Mouse (Mus musculus) urinary bladder, adult 2 months (tissue): ENCODE results near the gene Chpf. TPM values are rescaled to one million over a fixed set of nuclear protein-coding genes. Genes with fewer than 3 reads are reported as not detected.

Experiments
- DNase-seq: peaks from one replicate; pipeline ENCODE4 v3.0.0; 2022; ENCODE audit warnings: low spot score
- polyA plus RNA-seq: library from polyadenylated mRNA; depleted of rRNA; stranded (reverse); fragments of >200 nt; gene quantifications from 2 replicates; pipeline ENCODE4 v1.2.3, GENCODE M21; 2012; rRNA removed

Gene Chpf
- polyA plus RNA-seq, 1 experiment, result 65.0 TPM

DNA sequence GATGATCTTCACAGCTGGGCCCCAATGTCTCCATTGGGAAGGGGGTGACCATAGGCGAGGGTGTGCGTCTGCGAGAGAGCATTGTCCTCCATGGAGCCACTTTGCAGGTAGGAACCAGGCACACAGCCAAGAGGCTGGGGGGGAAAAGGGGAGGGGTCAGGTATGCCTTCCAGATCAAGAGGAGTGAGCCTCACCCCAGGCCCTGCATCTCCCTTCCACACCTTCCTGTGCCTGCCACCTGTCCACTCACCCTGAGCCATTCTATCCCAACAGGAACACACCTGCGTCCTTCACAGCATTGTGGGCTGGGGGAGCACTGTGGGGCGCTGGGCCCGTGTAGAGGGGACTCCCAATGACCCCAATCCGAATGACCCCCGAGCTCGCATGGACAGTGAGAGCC lies 36.9 kb downstream of the Chpf start:
- DNase-seq, result no peak

DNA sequence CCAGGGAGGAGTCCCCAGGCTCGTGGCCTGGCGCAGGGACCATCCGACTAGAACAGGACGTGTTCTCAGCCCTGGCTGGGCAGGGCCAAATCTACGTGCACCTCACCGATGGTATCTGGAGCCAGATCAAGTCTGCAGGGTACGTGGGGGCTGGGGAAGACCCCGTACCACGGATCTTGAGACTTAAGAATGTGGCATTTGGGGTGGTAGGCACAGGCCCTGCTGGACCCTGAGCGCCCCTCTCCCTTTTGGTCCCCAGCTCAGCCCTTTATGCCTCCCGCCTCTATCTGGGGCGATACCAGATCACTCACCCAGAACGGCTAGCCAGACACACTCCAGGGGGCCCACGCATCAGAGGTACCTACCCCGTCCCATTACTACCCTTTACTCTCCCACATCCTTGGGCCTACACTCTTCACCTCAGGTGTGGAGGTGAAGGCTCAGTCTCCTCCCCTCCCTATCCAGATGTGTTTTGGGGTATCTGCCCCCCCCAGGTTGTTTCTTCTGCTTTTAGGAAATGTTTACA lies 37.6 kb downstream of the Chpf start:
- no peak for DNase-seq

GRCm38 (mm10) chr1:75440661-75441060 lies 38.4 kb downstream of the Chpf start:
- no peak for DNase-seq

DNA sequence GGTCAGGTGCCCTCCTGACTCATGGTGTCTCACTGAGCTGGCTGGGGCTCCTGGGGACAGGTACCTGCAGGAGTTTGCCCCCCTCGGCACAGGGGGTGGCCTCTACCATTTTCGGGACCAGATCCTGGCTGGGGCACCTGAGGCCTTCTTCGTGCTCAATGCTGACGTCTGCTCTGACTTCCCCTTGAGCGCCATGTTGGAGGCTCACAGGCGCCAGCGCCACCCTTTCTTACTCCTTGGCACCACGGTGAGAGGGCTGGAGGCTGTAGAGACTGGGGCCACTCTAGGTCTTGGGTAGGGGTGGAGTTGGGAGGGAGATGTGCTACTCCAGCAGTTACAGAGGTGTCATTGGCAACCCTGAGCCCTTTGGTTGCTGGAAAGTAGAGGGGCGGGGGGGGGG lies 40.3 kb downstream of the Chpf start:
- DNase-seq, result no peak

DNA sequence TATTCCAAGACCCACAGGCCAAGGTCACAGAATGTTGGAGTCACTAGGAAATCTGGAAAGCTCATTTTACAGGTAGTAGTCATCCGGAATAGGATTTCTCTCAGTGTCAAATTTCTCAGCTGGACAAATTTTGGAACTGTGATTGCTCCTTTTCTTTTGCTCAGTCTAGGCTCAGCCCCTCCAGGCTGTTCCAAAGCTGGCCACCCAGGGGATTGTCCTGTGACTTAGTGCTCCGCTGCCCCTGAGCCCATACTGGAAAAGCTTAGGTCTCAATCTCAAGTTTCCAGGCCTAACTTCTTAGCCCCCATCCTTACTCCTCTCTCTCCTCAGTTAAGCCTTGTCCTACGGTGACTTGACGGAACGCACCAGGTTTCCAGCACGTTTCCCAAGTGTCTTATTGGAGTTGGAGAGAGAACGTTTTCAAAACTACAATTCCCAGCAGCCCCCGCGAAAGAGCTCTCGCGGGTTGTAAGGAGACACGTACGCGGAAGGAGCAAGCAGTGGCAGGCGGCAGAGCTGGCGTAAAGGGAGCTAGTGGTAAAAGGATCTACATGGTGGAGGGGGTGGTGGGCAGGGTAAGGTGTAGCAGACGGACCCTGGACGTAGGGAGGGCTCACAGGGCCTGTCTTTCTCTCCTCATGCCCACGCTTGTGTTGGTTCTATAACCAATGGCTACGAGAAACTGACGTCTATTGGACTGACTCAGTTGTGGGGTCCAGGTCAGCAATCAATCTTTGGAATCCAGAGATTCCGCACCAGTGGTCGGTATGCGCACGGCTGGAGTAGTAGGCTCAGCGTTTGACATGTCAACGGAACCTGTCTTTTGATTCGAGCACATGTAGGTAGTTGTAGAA lies 43.4 kb downstream of the Chpf start, which contains the start of gene Gmppa:
Gmppa (plus strand) TSS at position 456 of the 854 bp plus-strand sequence.
- DNase-seq, result peak; percentile 47

DNA sequence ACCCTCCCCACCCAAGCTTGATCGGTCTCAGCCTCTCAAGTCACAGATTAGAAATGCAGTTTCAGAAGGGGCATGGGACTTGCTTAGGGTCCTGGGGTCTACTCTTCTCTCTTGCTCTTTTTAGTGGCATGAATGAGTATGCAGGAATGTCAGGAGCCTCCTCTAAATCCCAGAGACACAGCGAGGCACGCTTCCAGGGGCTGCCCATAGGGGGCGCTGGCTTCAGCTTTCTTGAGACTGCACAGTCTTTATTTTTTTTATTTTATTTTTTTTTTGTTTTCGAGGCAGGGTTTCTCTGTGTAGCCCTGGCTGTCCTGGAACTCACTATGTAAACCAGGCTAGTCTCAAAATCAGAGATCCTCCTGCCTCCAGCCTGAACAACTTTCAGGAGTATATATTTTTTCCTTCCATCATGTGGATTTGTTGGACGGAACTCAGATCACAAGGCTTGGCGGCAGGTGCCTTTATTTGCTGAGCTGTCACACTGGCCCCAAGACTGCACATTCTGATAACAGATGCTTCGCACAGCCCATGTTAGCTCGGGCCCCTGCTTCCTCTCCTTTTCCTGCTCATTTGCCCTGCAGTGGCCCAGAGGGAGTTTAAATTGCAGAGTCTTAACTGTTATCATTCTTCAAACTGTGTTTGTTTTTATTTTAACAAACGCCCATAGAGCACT lies 53.2 kb downstream of the Chpf start:
- no peak for DNase-seq

Other genes starting within 250 kb of the Chpf start
- gene A630095N17Rik, start 247.2 kb downstream of the Chpf start, polyA plus RNA-seq, result not detected in 2 replicates
- 34.6 and 37.8 TPM in 2 replicates for gene Dnajb2, start 242.9 kb downstream of the Chpf start, polyA plus RNA-seq
- 0.40 and 0.65 TPM in 2 replicates for gene Ptprn, start 214.8 kb downstream of the Chpf start, polyA plus RNA-seq
- gene Resp18, start 200.9 kb downstream of the Chpf start, polyA plus RNA-seq, result 0.31 and 0.52 TPM in 2 replicates
- 106 and 124 TPM in 2 replicates for gene Dnpep, start 161.3 kb downstream of the Chpf start, polyA plus RNA-seq
- gene Des, start 119.0 kb downstream of the Chpf start, polyA plus RNA-seq, result 1,825 and 2,682 TPM in 2 replicates
- gene Speg, start 104.0 kb downstream of the Chpf start, polyA plus RNA-seq, result 91.1 and 102 TPM in 2 replicates
- gene Gmppa, start 43.4 kb downstream of the Chpf start, polyA plus RNA-seq, result 140 and 188 TPM in 2 replicates
- gene Asic4, start 28.9 kb downstream of the Chpf start, polyA plus RNA-seq, result 0.03 and 0.06 TPM in 2 replicates
- gene Tmem198, start 225 bp upstream of the Chpf start, polyA plus RNA-seq, result 1.1 and 1.6 TPM in 2 replicates
- gene Obsl1, start 27.1 kb upstream of the Chpf start, polyA plus RNA-seq, result 30.0 and 30.7 TPM in 2 replicates
- gene Inha, start 27.8 kb upstream of the Chpf start, polyA plus RNA-seq, result 19.6 and 23.9 TPM in 2 replicates
- gene Stk11ip, start 42.2 kb upstream of the Chpf start, polyA plus RNA-seq, result 19.0 and 19.7 TPM in 2 replicates
- 31.5 and 33.4 TPM in 2 replicates for gene Slc4a3, start 67.0 kb upstream of the Chpf start, polyA plus RNA-seq